Mouse (Mus musculus) E14TG2a.4 (cell line): ENCODE data around the gene Umad1.

Source experiments
- H3K27me3 ChIP-seq: 2 replicates; pipeline ENCODE4 v1.6.1; 2014; ENCODE audit warnings: low read length, control low read depth; ENCODE audit not compliant: insufficient read depth
- H3K36me3 ChIP-seq: 2 replicates; pipeline ENCODE4 v1.6.1; 2014; ENCODE audit warnings: low read length, control low read depth; ENCODE audit not compliant: insufficient read depth
- H3K4me1 ChIP-seq: replicated peaks from 2 replicates; pipeline ENCODE4 v1.6.1; 2014; ENCODE audit warnings: low read depth, low read length, control low read depth
- H3K4me3 ChIP-seq: replicated peaks from 2 replicates; pipeline ENCODE4 v1.5.1; 2014; ENCODE audit warnings: mild to moderate bottlenecking, low read length
- H3K9me3 ChIP-seq: 2 replicates; pipeline ENCODE4 v1.6.1; 2014; ENCODE audit warnings: low read length, control low read depth
- CTCF ChIP-seq: conservative IDR thresholded peaks from 2 replicates; pipeline ENCODE4 v1.5.1; 2014; ENCODE audit warnings: low read length
- NANOG ChIP-seq: IDR thresholded peaks from 2 replicates; pipeline ENCODE4 v1.6.1; 2014; ENCODE audit warnings: borderline replicate concordance, low read length, mixed read lengths
- POU5F1 ChIP-seq: IDR thresholded peaks from 2 replicates; pipeline ENCODE4 v1.6.1; 2014; ENCODE audit warnings: low read length, borderline replicate concordance

The Umad1 gene

DNA sequence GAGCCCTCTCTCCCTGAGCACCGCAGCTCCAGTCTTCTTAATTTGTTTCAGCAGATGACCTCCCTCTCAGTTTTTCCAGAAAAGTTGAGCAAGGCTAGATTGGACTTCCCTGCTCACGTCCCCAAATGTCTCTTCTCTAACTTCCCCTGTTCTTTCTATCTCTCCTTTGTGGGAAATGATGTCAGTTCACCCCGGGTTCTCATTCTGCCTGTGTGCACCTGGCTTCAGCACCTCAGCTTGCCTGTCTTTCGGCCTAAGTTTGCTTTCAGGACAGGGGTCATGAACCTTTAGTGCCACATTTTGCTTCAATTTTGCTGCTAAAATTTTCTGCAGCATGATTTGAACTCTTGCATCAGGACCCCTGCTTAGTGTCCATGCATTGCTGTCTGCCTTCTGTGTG lies 95.8 kb downstream of the Umad1 start:
- H3K27me3 ChIP-seq, result no peaks in the 10 kb centered on the region
- no peak for TF ChIP-seq NANOG
- no peak for TF ChIP-seq CTCF
- no peak for TF ChIP-seq POU5F1
- H3K9me3 ChIP-seq, result no peaks in the 10 kb centered on the region
- peaks cover 27% of the 10 kb centered on the region for H3K4me1 ChIP-seq
- no peak overlapping the region for H3K4me3 ChIP-seq
- no peaks in the 10 kb centered on the region for H3K36me3 ChIP-seq

DNA sequence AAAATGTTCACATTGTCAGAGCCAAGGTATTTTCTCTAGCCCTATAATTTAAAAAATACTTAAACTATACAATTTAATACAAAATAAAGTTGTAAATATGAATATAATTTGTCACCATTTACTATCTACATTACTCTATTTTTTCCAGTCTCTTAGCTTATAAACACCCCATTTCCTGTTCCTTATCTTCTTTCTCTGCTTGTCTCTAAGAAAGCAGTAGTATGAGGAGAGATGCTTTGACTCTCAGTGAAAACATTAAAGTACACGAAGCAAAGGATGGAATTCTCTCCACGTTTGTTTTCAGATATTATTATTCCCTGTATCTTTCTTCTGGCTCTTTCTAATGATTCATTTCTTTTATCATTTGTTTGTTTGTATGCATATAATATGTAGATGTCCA lies 99.1 kb downstream of the Umad1 start:
- no peaks in the 10 kb centered on the region for H3K36me3 ChIP-seq
- peaks cover 17% of the 10 kb centered on the region for H3K4me1 ChIP-seq
- H3K9me3 ChIP-seq, result no peaks in the 10 kb centered on the region
- H3K4me3 ChIP-seq, result no peak overlapping the region
- H3K27me3 ChIP-seq, result no peaks in the 10 kb centered on the region
- TF ChIP-seq CTCF (no peak), POU5F1 (no peak), NANOG (no peak)

DNA sequence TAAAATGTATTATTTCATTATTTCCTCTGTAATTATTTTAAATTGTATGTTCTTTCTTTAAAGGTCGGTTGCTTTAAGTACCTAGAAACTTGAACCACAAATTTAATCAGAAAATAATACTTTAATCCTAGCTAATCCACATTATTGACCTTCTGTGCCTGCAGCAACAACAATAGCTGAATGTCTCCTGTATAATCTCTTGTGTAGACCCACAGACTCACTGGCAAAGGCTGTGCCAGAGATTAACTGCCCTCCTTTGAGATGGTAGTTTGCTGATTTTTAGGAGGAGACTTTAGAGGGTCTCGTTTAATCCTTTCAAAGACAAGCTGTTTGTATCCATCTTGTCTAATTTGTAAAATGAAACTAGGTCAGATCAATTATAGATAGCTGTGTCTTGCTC lies 99.7 kb downstream of the Umad1 start:
- no peaks in the 10 kb centered on the region for H3K9me3 ChIP-seq
- TF ChIP-seq CTCF (no peak), POU5F1 (no peak), NANOG (no peak)

DNA sequence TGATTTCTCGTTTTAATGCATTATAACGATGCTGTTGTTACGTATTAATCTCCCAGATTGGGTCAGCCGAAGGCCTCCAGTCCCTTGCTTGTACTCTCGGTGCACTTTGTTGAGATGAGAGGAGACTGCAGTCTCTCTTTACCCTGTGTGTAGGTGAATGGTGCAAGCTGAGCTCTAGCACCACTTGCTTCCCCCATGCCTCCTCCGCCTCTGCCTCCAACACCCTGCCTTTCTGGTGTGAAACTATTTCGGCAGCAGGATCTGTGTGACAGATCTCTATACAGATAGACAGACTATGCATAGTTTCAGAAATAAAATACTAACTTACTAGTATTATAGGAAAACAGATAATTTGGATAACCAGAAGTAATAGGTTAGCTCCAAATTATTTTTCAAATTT lies 101.7 kb downstream of the Umad1 start:
- Histone ChIP-seq H3K4me3 (no peak overlapping the region), H3K9me3 (no peaks in the 10 kb centered on the region), H3K4me1 (peaks cover 13% of the 10 kb centered on the region), H3K36me3 (no peaks in the 10 kb centered on the region), H3K27me3 (no peaks in the 10 kb centered on the region)
- TF ChIP-seq NANOG (no peak), POU5F1 (no peak), CTCF (no peak)

More for the DNA sequence above, 99.7 kb downstream of the Umad1 start:
- Histone ChIP-seq H3K36me3 (no peaks in the 10 kb centered on the region), H3K4me3 (no peak overlapping the region), H3K27me3 (no peaks in the 10 kb centered on the region), H3K4me1 (peaks cover 12% of the 10 kb centered on the region)

DNA sequence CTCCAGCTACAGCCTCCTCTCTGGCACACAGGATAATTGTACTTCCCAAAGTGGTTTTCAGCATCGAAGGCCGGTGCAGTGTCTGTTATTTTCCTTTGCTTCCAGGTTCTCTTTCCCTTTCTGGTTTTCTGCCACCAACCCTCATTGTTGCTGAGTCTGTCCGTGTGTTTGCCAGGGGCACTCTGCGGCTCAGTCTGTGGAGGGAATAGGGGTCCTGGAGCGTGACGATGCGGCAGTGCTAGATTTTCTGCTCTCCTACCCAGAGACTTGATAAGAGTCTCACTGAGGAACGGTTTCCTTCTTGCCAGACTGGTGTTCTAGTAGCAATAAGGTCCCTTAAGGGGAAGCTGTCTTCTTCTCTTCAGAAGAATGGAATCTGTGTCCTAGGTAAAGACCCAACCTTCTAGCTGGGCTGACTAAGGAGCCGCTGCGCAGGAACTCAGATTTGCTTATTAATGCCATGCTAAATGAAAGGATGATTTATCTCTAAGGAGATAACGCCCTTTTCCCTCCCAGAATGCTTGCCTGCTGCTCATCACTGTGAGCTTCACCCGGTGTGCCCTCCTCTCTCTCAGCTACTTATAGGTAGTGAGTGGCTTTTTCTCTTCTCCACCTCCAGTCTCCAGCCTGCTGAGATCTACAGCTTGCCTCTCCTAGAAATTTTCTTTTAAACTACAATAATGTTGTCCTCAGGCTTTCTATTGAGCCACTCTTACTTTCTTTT lies 105.1 kb downstream of the Umad1 start:
- TF ChIP-seq NANOG (no peak), POU5F1 (no peak), CTCF (no peak)
- no peaks in the 10 kb centered on the region for H3K27me3 ChIP-seq
- peaks cover 25% of the 10 kb centered on the region for H3K4me1 ChIP-seq
- H3K9me3 ChIP-seq, result no peaks in the 10 kb centered on the region
- no peak overlapping the region for H3K4me3 ChIP-seq
- no peaks in the 10 kb centered on the region for H3K36me3 ChIP-seq

DNA sequence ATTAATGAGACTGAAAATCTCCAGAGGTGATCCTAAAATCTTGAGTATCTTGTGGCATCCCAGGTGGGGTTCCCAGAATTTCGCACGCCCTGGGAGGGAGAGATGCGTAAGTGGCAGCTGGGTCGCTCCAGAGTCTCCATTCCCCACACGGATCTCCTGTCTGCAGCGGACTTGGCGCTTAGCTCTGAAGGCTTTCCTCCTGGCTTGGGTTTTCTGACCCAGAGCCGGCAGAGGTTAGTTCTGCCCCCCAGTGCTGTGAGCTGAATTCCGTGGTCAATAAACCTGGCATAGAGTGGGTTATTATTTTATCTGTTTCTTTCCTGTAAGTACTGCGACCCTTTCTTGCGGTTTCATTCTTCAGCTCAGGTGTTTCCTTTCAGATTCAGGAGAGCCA lies 105.7 kb downstream of the Umad1 start:
- TF ChIP-seq NANOG, result no peak
- no peak for TF ChIP-seq CTCF
- H3K36me3 ChIP-seq, result no peaks in the 10 kb centered on the region
- H3K4me1 ChIP-seq, result peaks cover 25% of the 10 kb centered on the region

DNA sequence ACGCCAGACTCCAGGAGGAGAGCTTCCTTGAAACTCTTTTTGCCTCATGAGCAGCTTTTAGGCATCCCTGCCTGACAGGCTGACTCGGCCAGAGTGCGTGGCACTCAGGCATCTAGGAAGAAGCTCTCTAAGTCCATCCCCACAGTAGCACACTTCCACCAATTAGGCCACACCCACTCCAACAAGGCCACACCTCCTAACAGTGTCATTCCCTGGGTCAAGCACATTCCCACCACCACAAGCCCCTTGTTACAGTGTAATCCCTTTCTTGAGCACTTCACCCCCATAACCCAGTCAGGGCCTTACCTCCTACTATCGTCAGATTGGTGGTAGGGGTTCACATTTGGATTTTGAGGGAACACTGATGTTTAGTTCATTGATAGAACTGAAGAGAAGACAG lies 108.6 kb downstream of the Umad1 start:
- no peaks in the 10 kb centered on the region for H3K27me3 ChIP-seq
- TF ChIP-seq NANOG, result no peak
- no peak for TF ChIP-seq CTCF
- TF ChIP-seq POU5F1, result no peak
- H3K36me3 ChIP-seq, result no peaks in the 10 kb centered on the region
- peaks cover 25% of the 10 kb centered on the region for H3K4me1 ChIP-seq
- no peaks in the 10 kb centered on the region for H3K9me3 ChIP-seq
- H3K4me3 ChIP-seq, result no peak overlapping the region

More for the DNA sequence above, 105.7 kb downstream of the Umad1 start:
- no peak overlapping the region for H3K4me3 ChIP-seq
- H3K27me3 ChIP-seq, result no peaks in the 10 kb centered on the region
- H3K9me3 ChIP-seq, result no peaks in the 10 kb centered on the region

DNA sequence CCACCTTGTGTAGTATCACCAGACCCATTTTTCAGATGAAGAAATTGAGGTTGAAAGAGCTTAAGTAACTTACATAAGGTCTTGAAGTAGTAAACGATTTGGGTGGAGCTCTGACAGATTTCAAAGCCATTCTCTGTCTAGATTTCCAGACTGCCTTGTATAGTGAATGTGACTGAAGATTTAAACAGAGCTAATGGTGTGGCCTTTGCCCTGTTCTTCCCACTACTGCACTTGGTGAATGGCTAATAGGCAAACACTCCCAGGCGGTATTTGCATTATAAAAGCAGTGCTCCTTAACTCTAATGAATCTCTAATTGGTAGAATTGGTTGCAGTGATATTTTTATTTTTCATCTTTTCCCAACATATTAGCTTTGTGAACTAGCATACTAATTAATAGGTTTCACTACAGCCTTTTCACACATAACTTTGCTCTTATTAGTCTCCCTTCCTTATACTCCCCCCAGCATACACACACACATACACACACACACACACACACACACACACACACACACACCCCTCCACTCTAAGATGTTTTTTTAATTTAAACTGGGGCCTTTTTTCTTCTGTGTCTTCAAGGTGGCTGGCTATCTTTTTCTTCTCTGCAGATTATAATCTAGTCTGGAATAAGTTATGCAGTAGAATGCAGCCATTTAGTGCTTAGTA lies 109.2 kb downstream of the Umad1 start:
- peaks cover 25% of the 10 kb centered on the region for H3K4me1 ChIP-seq
- TF ChIP-seq POU5F1 (no peak), CTCF (no peak), NANOG (no peak; the same call in 1 of the 2 replicates)
- no peaks in the 10 kb centered on the region for H3K36me3 ChIP-seq
- H3K4me3 ChIP-seq, result no peak overlapping the region
- H3K9me3 ChIP-seq, result no peaks in the 10 kb centered on the region
- no peaks in the 10 kb centered on the region for H3K27me3 ChIP-seq
